Mouse (Mus musculus): Measurements from ENCODE around the gene Mief2.

The Mief2 gene

GRCm38 (mm10) chr11:60779673-60780189, 51.5 kb downstream of the Mief2 start:
- no peak for DNase-seq
